Mouse (Mus musculus) mature B cell (primary cell): ENCODE data around the gene Fam83g.

Source experiments
- in situ Hi-C: fragments of 300-500 bp; cut with MboI; formaldehyde crosslinking; loops from 2 replicates; pipeline ENCODE4 v1.14.3; 2019

The Fam83g gene

GRCm38 (mm10) chr11:61674839-61675159, 9.1 kb upstream of the Fam83g start:
- in situ Hi-C loops = no loop called here

GRCm38 (mm10) chr11:61675332-61675731, 8.6 kb upstream of the Fam83g start:
- in situ Hi-C loops = no loop called here

GRCm38 (mm10) chr11:61676216-61676854, 7.6 kb upstream of the Fam83g start:
- in situ Hi-C loops = no loop called here

GRCm38 (mm10) chr11:61677709-61678108, 6.2 kb upstream of the Fam83g start:
- in situ Hi-C loops = no loop called here

- in situ Hi-C loops = no loop called here
Observed at GRCm38 (mm10) chr11:61679091-61679866, 4.6 kb upstream of the Fam83g start.

- in situ Hi-C loops = no loop called here
Observed at GRCm38 (mm10) chr11:61685119-61685725, 1.3 kb downstream of the Fam83g start.

- in situ Hi-C loops = no loop called here
Observed at GRCm38 (mm10) chr11:61686141-61686540, 2.2 kb downstream of the Fam83g start.

- in situ Hi-C loops = no loop called here
Observed at GRCm38 (mm10) chr11:61686906-61687453, 3.1 kb downstream of the Fam83g start.

- in situ Hi-C loops = no loop called here
Observed at GRCm38 (mm10) chr11:61687595-61687994, 3.7 kb downstream of the Fam83g start.

- in situ Hi-C loops = no loop called here
Observed at GRCm38 (mm10) chr11:61692996-61693395, 9.1 kb downstream of the Fam83g start.

- in situ Hi-C loops = no loop called here
Observed at GRCm38 (mm10) chr11:61698852-61699251, 15.0 kb downstream of the Fam83g start.

GRCm38 (mm10) chr11:61699460-61699859, 15.6 kb downstream of the Fam83g start:
- in situ Hi-C loops = no loop called here

- in situ Hi-C loops = loop anchor here (25.0 kb wide), 1 partner anchor 288 kb away; no protein-coding TSS in a partner anchor
Observed at GRCm38 (mm10) chr11:61699933-61700332, 16.0 kb downstream of the Fam83g start.

GRCm38 (mm10) chr11:61701696-61702095, 17.8 kb downstream of the Fam83g start:
- in situ Hi-C loops = loop anchor here (25.0 kb wide), 1 partner anchor 289 kb away; no protein-coding TSS in a partner anchor

- in situ Hi-C loops = loop anchor here (25.0 kb wide), 1 partner anchor 290 kb away; no protein-coding TSS in a partner anchor
Observed at GRCm38 (mm10) chr11:61702494-61702893, 18.6 kb downstream of the Fam83g start.

- in situ Hi-C loops = loop anchor here (25.0 kb wide), 1 partner anchor 293 kb away; no protein-coding TSS in a partner anchor
Observed at GRCm38 (mm10) chr11:61705581-61705980, 21.7 kb downstream of the Fam83g start.

GRCm38 (mm10) chr11:61706232-61706631, 22.3 kb downstream of the Fam83g start:
- in situ Hi-C loops = loop anchor here (25.0 kb wide), 1 partner anchor 294 kb away; no protein-coding TSS in a partner anchor

GRCm38 (mm10) chr11:61708928-61709327, 25.0 kb downstream of the Fam83g start:
- in situ Hi-C loops = loop anchor here (25.0 kb wide), 1 partner anchor 297 kb away; no protein-coding TSS in a partner anchor

GRCm38 (mm10) chr11:61713157-61713855, 29.4 kb downstream of the Fam83g start:
- in situ Hi-C loops = loop anchor here (25.0 kb wide), 1 partner anchor 301 kb away; no protein-coding TSS in a partner anchor

- in situ Hi-C loops = loop anchor here (5.0 to 25.0 kb wide), 2 partner anchors 82 to 302 kb away; no protein-coding TSS in a partner anchor
Observed at GRCm38 (mm10) chr11:61714346-61715117, 30.6 kb downstream of the Fam83g start.

GRCm38 (mm10) chr11:61715130-61715529, 31.2 kb downstream of the Fam83g start:
- in situ Hi-C loops = loop anchor here (5.0 to 25.0 kb wide), 2 partner anchors 83 to 303 kb away; no protein-coding TSS in a partner anchor
